Mouse (Mus musculus) cerebellum, postnatal 14 days (tissue): Measurements from ENCODE around the gene Upk1b.

Source experiments
- DNase-seq, 2 experiments: peaks; one replicate each; pipeline ENCODE4 v3.0.0; 2021; ENCODE audit warnings: mixed read lengths in 2 of 2

Gene Upk1b

GRCm38 (mm10) chr16:38760834-38761375, 39.2 kb downstream of the Upk1b start:
- DNase-seq: no peak

DNA sequence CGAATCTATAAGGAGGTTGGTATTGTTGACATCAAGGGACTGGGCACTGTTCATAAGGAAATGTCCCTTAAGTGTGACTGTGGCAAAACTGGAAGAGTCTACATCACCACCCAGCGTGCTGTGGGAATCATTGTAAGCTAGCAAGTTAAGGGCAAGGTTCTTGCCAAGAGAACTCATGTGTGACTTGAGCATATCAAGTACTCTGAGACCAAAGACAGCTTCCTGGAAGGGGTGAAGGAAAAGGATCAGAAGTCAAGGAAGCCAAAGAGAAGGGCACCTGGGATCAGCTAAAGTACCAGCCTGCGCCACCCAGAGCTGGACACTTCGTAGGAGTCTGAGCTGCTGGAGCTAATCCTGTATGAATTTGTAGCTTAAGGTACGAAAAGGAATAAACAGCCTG, 39.9 kb downstream of the Upk1b start:
- DNase-seq: no peak

DNA sequence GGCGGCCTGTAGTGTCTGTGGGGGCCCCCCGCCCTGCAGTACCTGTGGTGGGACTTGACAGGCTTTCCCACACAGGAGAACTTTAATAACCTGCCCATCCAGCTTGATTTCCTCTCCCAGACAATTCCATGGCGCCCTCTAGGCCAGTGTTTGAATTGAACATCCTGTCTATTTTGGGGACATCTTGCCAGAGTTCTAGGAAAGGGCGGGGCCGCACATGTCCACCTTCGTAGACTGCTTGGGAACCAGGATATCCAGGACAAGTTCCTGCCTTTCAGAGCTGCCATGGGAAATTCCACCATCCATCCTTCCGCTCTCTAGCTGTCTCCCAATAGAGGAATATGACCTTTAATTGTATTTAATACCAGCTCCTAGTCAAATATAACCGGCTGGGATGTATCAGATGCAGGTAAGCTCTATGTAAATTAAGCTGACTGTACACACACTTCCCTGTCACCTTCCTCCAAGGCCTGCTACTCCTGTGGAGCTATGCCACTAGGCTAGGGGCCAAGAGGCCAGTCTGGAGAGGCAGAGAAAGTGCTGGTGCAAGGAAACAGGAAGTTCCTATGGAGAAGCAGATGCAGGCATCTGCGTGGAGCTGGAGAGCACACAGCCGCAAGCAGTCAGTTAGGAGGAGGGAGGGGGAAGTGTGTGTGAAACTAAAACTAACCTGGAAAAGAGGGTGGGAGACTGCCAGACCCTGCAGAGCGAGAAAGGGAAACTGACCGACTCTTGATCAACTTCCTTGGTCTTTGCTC, 41.8 kb downstream of the Upk1b start:
- DNase-seq: no peak

DNA sequence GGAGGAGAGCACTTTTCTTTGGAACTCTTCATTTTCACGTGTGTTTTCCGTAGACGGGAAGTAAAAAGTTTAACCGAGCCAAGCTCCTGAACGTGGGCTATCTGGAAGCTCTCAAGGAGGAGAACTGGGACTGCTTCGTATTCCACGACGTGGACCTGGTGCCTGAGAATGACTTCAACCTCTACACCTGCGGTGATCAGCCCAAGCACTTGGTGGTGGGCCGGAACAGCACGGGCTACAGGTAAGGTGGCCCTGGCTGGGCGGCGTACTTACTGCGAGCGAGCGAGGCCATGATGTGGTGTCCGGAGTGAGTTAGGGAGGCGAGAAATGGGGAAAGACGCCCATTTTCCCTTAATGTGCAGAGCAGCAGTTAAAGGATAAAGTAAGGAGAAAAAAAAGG, 42.5 kb downstream of the Upk1b start:
- no peak for DNase-seq

DNA sequence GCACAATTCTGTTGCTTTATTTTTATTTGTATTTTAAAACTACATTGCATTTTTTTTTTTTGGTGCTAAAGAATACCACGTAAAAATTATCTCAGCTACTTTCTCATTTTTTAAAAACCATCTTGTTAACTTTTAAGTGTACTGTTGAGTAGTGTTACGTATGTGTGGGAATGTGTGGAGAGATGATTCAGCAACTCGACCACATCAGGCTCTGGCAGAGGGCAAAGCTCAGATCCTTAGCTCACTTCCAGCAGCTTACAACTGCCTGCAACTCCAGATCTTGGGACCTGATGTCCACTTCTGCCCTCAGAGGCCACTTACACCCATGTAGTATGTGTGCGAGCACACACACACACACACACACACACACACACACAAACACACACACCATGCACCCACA, 43.6 kb downstream of the Upk1b start:
- DNase-seq: no peak

- no peak for DNase-seq
Measured at GRCm38 (mm10) chr16:38756177-38756503, 44.0 kb downstream of the Upk1b start.

GRCm38 (mm10) chr16:38755452-38756176, 44.5 kb downstream of the Upk1b start:
- no peak for DNase-seq

GRCm38 (mm10) chr16:38753631-38754030, 46.5 kb downstream of the Upk1b start:
- DNase-seq: no peak

DNA sequence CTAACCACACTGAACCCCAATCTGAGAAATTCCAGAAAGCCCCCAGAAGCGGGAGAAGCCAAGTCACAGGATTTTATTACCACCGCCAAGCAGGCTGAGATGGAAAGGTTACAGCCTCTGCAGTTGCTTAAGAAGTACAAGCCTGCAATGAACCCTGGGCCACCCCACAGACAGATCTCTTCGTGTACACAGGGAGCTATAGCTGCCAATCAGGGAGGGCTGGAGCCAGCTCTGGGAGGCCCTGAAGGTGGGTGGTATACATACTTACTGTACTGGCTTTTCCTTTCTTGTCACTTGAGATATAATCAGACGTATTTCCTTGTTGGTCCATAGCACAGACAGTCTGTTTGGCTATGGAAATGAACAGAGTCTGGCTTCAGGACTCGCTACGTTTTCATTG, 49.3 kb downstream of the Upk1b start:
- no peak for DNase-seq

- no peak for DNase-seq
Measured at GRCm38 (mm10) chr16:38743941-38744673, 56.0 kb downstream of the Upk1b start.

- DNase-seq: peak in 1 of 2 experiments; percentile 32
Measured at GRCm38 (mm10) chr16:38742659-38743131, 57.4 kb downstream of the Upk1b start.

- DNase-seq: peak; percentile 71 to 82
Measured at GRCm38 (mm10) chr16:38742113-38742658, 57.9 kb downstream of the Upk1b start, which contains the start of gene B4galt4. TSS of gene B4galt4 (plus strand) at chr16:38742264.

DNA sequence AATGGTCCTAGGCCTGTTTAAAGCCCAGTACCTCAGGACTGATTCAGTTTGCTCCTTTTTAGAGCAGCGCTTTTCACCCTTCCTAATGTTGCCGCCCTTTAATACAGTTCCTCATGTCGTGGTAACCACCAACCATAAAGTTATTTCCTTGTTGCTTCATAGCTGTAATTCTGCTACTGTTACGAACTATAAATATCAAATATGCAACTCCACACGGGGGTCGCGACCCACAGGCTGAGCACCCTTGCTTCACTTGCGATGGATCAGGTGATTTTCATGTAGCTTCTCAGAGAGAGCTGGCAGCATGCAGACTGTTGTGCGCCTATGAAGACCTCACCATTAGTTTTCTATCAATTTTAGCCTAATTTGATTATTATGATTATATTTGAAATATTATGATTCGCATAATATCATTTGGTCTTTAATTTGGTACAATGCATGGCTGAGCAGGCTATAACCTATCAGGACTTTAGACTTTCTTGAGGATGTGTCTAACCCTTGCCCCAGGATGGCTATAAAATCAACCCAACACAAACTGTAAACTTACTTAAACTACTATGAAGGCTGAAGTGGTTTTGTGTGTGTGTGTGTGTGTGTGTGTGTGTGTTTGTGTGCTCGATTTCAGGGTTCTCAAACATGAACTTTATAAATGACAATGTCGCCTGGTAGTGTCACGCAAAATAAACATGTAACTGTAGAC, 58.8 kb downstream of the Upk1b start:
- no peak for DNase-seq

- DNase-seq: no peak
Measured at GRCm38 (mm10) chr16:38730921-38731320, 69.2 kb downstream of the Upk1b start.

GRCm38 (mm10) chr16:38729610-38730288, 70.4 kb downstream of the Upk1b start:
- peak; percentile 44 to 47 for DNase-seq

DNA sequence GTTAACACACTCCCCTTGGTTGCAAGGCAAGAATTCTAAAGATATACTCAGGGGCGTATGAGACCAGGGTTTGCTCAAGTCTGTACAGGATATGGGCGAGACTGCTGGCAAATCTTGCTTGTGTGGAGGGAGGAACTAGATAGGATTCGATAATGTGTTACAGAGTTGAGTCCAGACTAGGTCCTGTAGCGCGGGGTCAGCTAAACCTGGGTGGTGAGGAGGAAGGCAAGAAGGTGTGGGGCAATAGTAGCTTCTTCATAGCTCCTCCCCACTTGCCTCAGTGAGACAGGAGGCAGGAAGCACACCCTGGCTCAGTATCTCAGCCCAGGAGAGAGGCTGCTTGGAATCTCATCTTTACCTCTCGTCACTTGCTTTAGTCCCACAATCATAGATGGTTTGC, 71.0 kb downstream of the Upk1b start:
- DNase-seq: no peak

DNA sequence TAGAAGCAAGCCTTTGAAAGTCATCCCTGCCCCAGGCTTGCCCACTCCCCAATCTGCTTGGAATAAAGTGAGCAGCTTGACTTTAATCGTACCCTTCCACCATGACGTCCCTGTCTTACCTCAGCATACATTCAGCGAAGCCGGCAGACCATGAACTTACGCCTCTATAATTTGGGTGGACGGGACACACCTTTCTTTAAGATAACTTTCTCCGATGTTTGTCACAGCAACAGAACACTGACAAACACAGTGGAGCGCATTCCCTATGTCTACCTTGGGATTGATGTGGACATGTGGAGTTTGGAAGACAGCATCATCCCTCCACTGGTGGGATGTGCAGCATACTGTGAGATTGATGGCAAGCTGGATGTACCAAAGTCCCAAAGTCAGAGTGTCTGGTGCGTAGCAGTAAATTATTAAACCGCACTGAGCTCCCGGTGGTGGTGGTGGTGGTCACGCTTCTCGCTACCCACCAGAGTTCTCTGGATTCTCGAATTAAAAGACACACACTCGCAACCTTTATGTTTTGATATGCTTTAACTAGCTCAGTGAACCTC, 71.5 kb downstream of the Upk1b start:
- DNase-seq: no peak

DNA sequence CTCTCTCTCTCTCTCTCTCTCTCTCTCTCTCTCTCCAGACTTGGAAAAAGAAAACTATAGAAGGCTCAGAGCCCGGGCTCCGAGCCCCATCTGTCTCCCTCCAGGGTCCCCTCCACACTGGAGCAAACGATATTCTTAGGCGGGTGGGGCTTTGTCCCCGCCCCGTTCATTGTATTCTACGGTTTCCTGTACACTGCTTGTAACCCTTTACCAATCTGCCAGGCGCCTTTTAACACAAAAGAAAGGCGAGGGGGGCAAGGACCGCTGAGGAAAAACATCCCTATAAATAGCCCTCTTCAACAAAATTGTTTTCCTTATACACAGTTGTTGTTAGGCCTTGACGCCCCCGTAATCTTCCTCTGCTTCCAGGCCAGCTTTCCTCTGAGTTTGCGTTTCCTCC, 75.2 kb downstream of the Upk1b start:
- no peak for DNase-seq

- peak; percentile 36 to 42 for DNase-seq
Measured at GRCm38 (mm10) chr16:38724256-38724655, 75.9 kb downstream of the Upk1b start.
